Mouse (Mus musculus): ENCODE results near the gene Syngr2. TPM values are rescaled to one million over a fixed set of nuclear protein-coding genes. Genes with fewer than 3 reads are reported as not detected.
A peak's percentile ranks its signal among the peaks of the same experiment; 100 is the strongest.

Gene Syngr2
- polyA plus RNA-seq (2016; fragmentation: Nextera tagmentation; extraction: Ambion mirVana): 29.6 and 31.0 TPM in 2 replicates

- ATAC-seq (ENCODE audit: insufficient number of reproducible peaks, insufficient read depth, low FRiP score, low TSS enrichment): peak; percentile 32; the same call in 1 of the 2 replicates
- H3K27ac ChIP-seq: 0 out of 2 replicates have a peak within 1 kb of the TSS, but pooled peaks have one; percentile 38
- peaks cover 12% of the 10 kb centered on the region for H3K4me1 ChIP-seq
- H3K4me3 ChIP-seq: peak within 1 kb of the TSS; percentile 78
- under 1% methylated on average over 73 of the region's 75 CpGs for WGBS
- peak within 1 kb of the TSS; percentile 67 for H3K9ac ChIP-seq
- peaks cover 24% of the 10 kb centered on the region for H3K36me3 ChIP-seq
- peak within 1 kb of the TSS; percentile 100 for H3K4me2 ChIP-seq (replicated peaks)
- H3K27me3 ChIP-seq: no peaks in the 10 kb centered on the region
- H3K9me3 ChIP-seq: no peaks in the 10 kb centered on the region
Measured at GRCm38 (mm10) chr11:117809407-117810311, at the start of gene Syngr2, which contains the start of gene Gm20708. Syngr2 (plus strand) TSS chr11:117809668. Gm20708 (plus strand) TSS chr11:117809668.

GRCm38 (mm10) chr11:117760374-117761119 lies 48.9 kb upstream of the Syngr2 start:
- H3K4me2 ChIP-seq (replicated peaks): no peak overlapping the region
- H3K36me3 ChIP-seq: peaks cover 83% of the 10 kb centered on the region
- 94% methylated on average over 26 of the region's 26 CpGs for WGBS
- ATAC-seq (ENCODE audit: insufficient number of reproducible peaks, insufficient read depth, low FRiP score, low TSS enrichment): no peak
- H3K4me3 ChIP-seq: no peak overlapping the region
- no peaks in the 10 kb centered on the region for H3K9me3 ChIP-seq
- H3K27me3 ChIP-seq: no peaks in the 10 kb centered on the region
- no peak overlapping the region for H3K9ac ChIP-seq
- H3K27ac ChIP-seq: no peak overlapping the region
- no peaks in the 10 kb centered on the region for H3K4me1 ChIP-seq

GRCm38 (mm10) chr11:117761801-117762200 lies 47.7 kb upstream of the Syngr2 start:
- Histone ChIP-seq H3K9ac (no peak overlapping the region), H3K4me2 (replicated peaks) (no peak overlapping the region), H3K4me3 (no peak overlapping the region), H3K27ac (no peak overlapping the region), H3K4me1 (no peaks in the 10 kb centered on the region), H3K9me3 (no peaks in the 10 kb centered on the region), H3K27me3 (no peaks in the 10 kb centered on the region), H3K36me3 (peaks cover 82% of the 10 kb centered on the region)
- ATAC-seq (ENCODE audit: insufficient number of reproducible peaks, insufficient read depth, low FRiP score, low TSS enrichment): no peak
- WGBS: 91% methylated on average over 13 of the region's 13 CpGs

- no peak for ATAC-seq (ENCODE audit: insufficient number of reproducible peaks, insufficient read depth, low FRiP score, low TSS enrichment)
- Histone ChIP-seq H3K4me3 (no peak overlapping the region), H3K27me3 (no peaks in the 10 kb centered on the region), H3K9ac (no peak overlapping the region), H3K27ac (no peak overlapping the region), H3K4me1 (no peaks in the 10 kb centered on the region), H3K36me3 (peaks cover 78% of the 10 kb centered on the region), H3K4me2 (replicated peaks) (no peak overlapping the region), H3K9me3 (no peaks in the 10 kb centered on the region)
- 86% methylated on average over 12 of the region's 12 CpGs for WGBS
Measured at GRCm38 (mm10) chr11:117762246-117762645, 47.2 kb upstream of the Syngr2 start.

GRCm38 (mm10) chr11:117764319-117764718 lies 45.1 kb upstream of the Syngr2 start:
- Histone ChIP-seq H3K4me2 (replicated peaks) (no peak overlapping the region), H3K9me3 (no peaks in the 10 kb centered on the region), H3K27ac (no peak overlapping the region), H3K4me3 (no peak overlapping the region), H3K4me1 (no peaks in the 10 kb centered on the region), H3K27me3 (no peaks in the 10 kb centered on the region), H3K36me3 (peaks cover 57% of the 10 kb centered on the region), H3K9ac (no peak overlapping the region)
- no peak for ATAC-seq (ENCODE audit: insufficient number of reproducible peaks, insufficient read depth, low FRiP score, low TSS enrichment)
- WGBS: 89% methylated on average over 9 of the region's 9 CpGs

GRCm38 (mm10) chr11:117765361-117765760 lies 44.1 kb upstream of the Syngr2 start:
- Histone ChIP-seq H3K4me1 (no peaks in the 10 kb centered on the region), H3K4me3 (no peak overlapping the region), H3K9ac (no peak overlapping the region), H3K4me2 (replicated peaks) (no peak overlapping the region), H3K27ac (no peak overlapping the region), H3K27me3 (no peaks in the 10 kb centered on the region), H3K36me3 (peaks cover 48% of the 10 kb centered on the region), H3K9me3 (no peaks in the 10 kb centered on the region)
- no peak for ATAC-seq (ENCODE audit: insufficient number of reproducible peaks, insufficient read depth, low FRiP score, low TSS enrichment)
- WGBS: 94% methylated on average over 5 of the region's 5 CpGs

- Histone ChIP-seq H3K9me3 (no peaks in the 10 kb centered on the region), H3K4me1 (no peaks in the 10 kb centered on the region), H3K4me2 (replicated peaks) (no peak overlapping the region), H3K27me3 (no peaks in the 10 kb centered on the region), H3K9ac (no peak overlapping the region), H3K27ac (no peak overlapping the region), H3K36me3 (peaks cover 40% of the 10 kb centered on the region), H3K4me3 (no peak overlapping the region)
- no peak for ATAC-seq (ENCODE audit: insufficient number of reproducible peaks, insufficient read depth, low FRiP score, low TSS enrichment)
- WGBS: 92% methylated on average over 3 of the region's 3 CpGs
Measured at GRCm38 (mm10) chr11:117766275-117766674, 43.2 kb upstream of the Syngr2 start.

GRCm38 (mm10) chr11:117768725-117769682 lies 40.5 kb upstream of the Syngr2 start:
- H3K4me1 ChIP-seq: no peaks in the 10 kb centered on the region
- H3K4me2 ChIP-seq (replicated peaks): no peak overlapping the region
- H3K9me3 ChIP-seq: no peaks in the 10 kb centered on the region
- peaks cover 38% of the 10 kb centered on the region for H3K36me3 ChIP-seq
- 0 out of 2 replicates have a peak overlapping the region, but pooled peaks have one; percentile 8 for H3K27ac ChIP-seq
- no peaks in the 10 kb centered on the region for H3K27me3 ChIP-seq
- no peak overlapping the region for H3K4me3 ChIP-seq
- WGBS: 82% methylated on average over 20 of the region's 20 CpGs
- ATAC-seq (ENCODE audit: insufficient number of reproducible peaks, insufficient read depth, low FRiP score, low TSS enrichment): no peak
- no peak overlapping the region for H3K9ac ChIP-seq

GRCm38 (mm10) chr11:117769683-117770047 lies 39.8 kb upstream of the Syngr2 start:
- no peak overlapping the region for H3K4me2 ChIP-seq (replicated peaks)
- no peak overlapping the region for H3K4me3 ChIP-seq
- no peaks in the 10 kb centered on the region for H3K9me3 ChIP-seq
- H3K27ac ChIP-seq: 0 out of 2 replicates have a peak overlapping the region, but pooled peaks have one; percentile 8
- H3K4me1 ChIP-seq: no peaks in the 10 kb centered on the region
- ATAC-seq (ENCODE audit: insufficient number of reproducible peaks, insufficient read depth, low FRiP score, low TSS enrichment): no peak
- peaks cover 32% of the 10 kb centered on the region for H3K36me3 ChIP-seq
- H3K9ac ChIP-seq: no peak overlapping the region
- H3K27me3 ChIP-seq: no peaks in the 10 kb centered on the region
- WGBS: 92% methylated on average over 7 of the region's 7 CpGs

- H3K9me3 ChIP-seq: no peaks in the 10 kb centered on the region
- ATAC-seq (ENCODE audit: insufficient number of reproducible peaks, insufficient read depth, low FRiP score, low TSS enrichment): no peak
- WGBS: 94% methylated on average over 10 of the region's 10 CpGs
- no peaks in the 10 kb centered on the region for H3K4me1 ChIP-seq
- H3K36me3 ChIP-seq: peaks cover 24% of the 10 kb centered on the region
- no peak overlapping the region for H3K4me2 ChIP-seq (replicated peaks)
- H3K27me3 ChIP-seq: no peaks in the 10 kb centered on the region
- H3K4me3 ChIP-seq: no peak overlapping the region
- H3K9ac ChIP-seq: no peak overlapping the region
- H3K27ac ChIP-seq: no peak overlapping the region
Measured at GRCm38 (mm10) chr11:117770407-117770806, 39.1 kb upstream of the Syngr2 start.

- H3K4me1 ChIP-seq: no peaks in the 10 kb centered on the region
- 95% methylated on average over 7 of the region's 7 CpGs for WGBS
Measured at GRCm38 (mm10) chr11:117772352-117772751, 37.1 kb upstream of the Syngr2 start.

More at GRCm38 (mm10) chr11:117772352-117772751, 37.1 kb upstream of the Syngr2 start:
- no peaks in the 10 kb centered on the region for H3K27me3 ChIP-seq
- H3K4me2 ChIP-seq (replicated peaks): no peak overlapping the region
- H3K36me3 ChIP-seq: peaks cover 14% of the 10 kb centered on the region; the same call in 1 of the 2 replicates
- no peak overlapping the region for H3K27ac ChIP-seq
- H3K4me3 ChIP-seq: no peak overlapping the region
- H3K9ac ChIP-seq: no peak overlapping the region
- H3K9me3 ChIP-seq: no peaks in the 10 kb centered on the region
- no peak for ATAC-seq (ENCODE audit: insufficient number of reproducible peaks, insufficient read depth, low FRiP score, low TSS enrichment)

Measured in embryonic facial prominence, embryonic 12.5 days (tissue).